Mouse (Mus musculus): ENCODE data around the gene Lmo7. TPM values are rescaled to one million over a fixed set of nuclear protein-coding genes. Genes with fewer than 3 reads are reported as not detected.

Gene Lmo7
- polyA plus RNA-seq, 1 experiment from 2014 or later: 7.1 TPM

GRCm38 (mm10) chr14:101862088-101862487 is 132.3 kb downstream of the Lmo7 start:
- H3K4me2 ChIP-seq (ENCODE audit: low read depth, severe bottlenecking): no peak overlapping the region
- H3K4me3 ChIP-seq (ENCODE audit: low read depth, low read length): no peak overlapping the region
- H3K9ac ChIP-seq (ENCODE audit: low read length): no peak overlapping the region
- H3K27ac ChIP-seq (replicated peaks; ENCODE audit: low read depth, low read length): no peak overlapping the region
- H3K9me3 ChIP-seq (ENCODE audit: control insufficient read depth, low read length): no peaks in the 10 kb centered on the region
- no peak for ATAC-seq (ENCODE audit: insufficient number of reproducible peaks, low FRiP score, low TSS enrichment, low read depth)
- no peaks in the 10 kb centered on the region for H3K36me3 ChIP-seq (ENCODE audit: control insufficient read depth, insufficient read depth, low read length)
- WGBS: 73% methylated on average over 3 of the region's 3 CpGs
- no peaks in the 10 kb centered on the region for H3K4me1 ChIP-seq (ENCODE audit: control insufficient read depth, insufficient read depth, low read length)
- H3K27me3 ChIP-seq (ENCODE audit: control insufficient read depth, insufficient read depth, low read length): no peaks in the 10 kb centered on the region
- no peak for DNase-seq (ENCODE audit: low spot score)

GRCm38 (mm10) chr14:101867071-101867733 is 137.4 kb downstream of the Lmo7 start:
- Histone ChIP-seq H3K27me3 (ENCODE audit: control insufficient read depth, insufficient read depth, low read length) (no peaks in the 10 kb centered on the region), H3K27ac (replicated peaks; ENCODE audit: low read depth, low read length) (no peak overlapping the region), H3K9me3 (ENCODE audit: control insufficient read depth, low read length) (no peaks in the 10 kb centered on the region), H3K36me3 (ENCODE audit: control insufficient read depth, insufficient read depth, low read length) (no peaks in the 10 kb centered on the region), H3K4me1 (ENCODE audit: control insufficient read depth, insufficient read depth, low read length) (no peaks in the 10 kb centered on the region), H3K9ac (ENCODE audit: low read length) (no peak overlapping the region), H3K4me2 (ENCODE audit: low read depth, severe bottlenecking) (no peak overlapping the region), H3K4me3 (ENCODE audit: low read depth, low read length) (no peak overlapping the region)
- WGBS: 77% methylated on average over 9 of the region's 10 CpGs
- ATAC-seq (ENCODE audit: insufficient number of reproducible peaks, low FRiP score, low TSS enrichment, low read depth): no peak
- no peak for DNase-seq (ENCODE audit: low spot score)

GRCm38 (mm10) chr14:101869145-101869544 is 139.4 kb downstream of the Lmo7 start:
- Histone ChIP-seq H3K4me1 (ENCODE audit: control insufficient read depth, insufficient read depth, low read length) (no peaks in the 10 kb centered on the region), H3K27me3 (ENCODE audit: control insufficient read depth, insufficient read depth, low read length) (no peaks in the 10 kb centered on the region), H3K4me2 (ENCODE audit: low read depth, severe bottlenecking) (no peak overlapping the region), H3K27ac (replicated peaks; ENCODE audit: low read depth, low read length) (no peak overlapping the region), H3K9me3 (ENCODE audit: control insufficient read depth, low read length) (no peaks in the 10 kb centered on the region), H3K9ac (ENCODE audit: low read length) (no peak overlapping the region), H3K4me3 (ENCODE audit: low read depth, low read length) (no peak overlapping the region), H3K36me3 (ENCODE audit: control insufficient read depth, insufficient read depth, low read length) (no peaks in the 10 kb centered on the region)
- DNase-seq (ENCODE audit: low spot score) (no peak), ATAC-seq (ENCODE audit: insufficient number of reproducible peaks, low FRiP score, low TSS enrichment, low read depth) (no peak)
- WGBS: 81% methylated on average over 6 of the region's 6 CpGs

- no peaks in the 10 kb centered on the region for H3K9me3 ChIP-seq (ENCODE audit: control insufficient read depth, low read length)
- no peaks in the 10 kb centered on the region for H3K27me3 ChIP-seq (ENCODE audit: control insufficient read depth, insufficient read depth, low read length)
- H3K4me2 ChIP-seq (ENCODE audit: low read depth, severe bottlenecking): no peak overlapping the region
- DNase-seq (ENCODE audit: low spot score): no peak
- no peaks in the 10 kb centered on the region for H3K36me3 ChIP-seq (ENCODE audit: control insufficient read depth, insufficient read depth, low read length)
- no peak overlapping the region for H3K27ac ChIP-seq (replicated peaks; ENCODE audit: low read depth, low read length)
- 90% methylated on average over 4 of the region's 4 CpGs for WGBS
- no peaks in the 10 kb centered on the region for H3K4me1 ChIP-seq (ENCODE audit: control insufficient read depth, insufficient read depth, low read length)
- H3K9ac ChIP-seq (ENCODE audit: low read length): no peak overlapping the region
- no peak for ATAC-seq (ENCODE audit: insufficient number of reproducible peaks, low FRiP score, low TSS enrichment, low read depth)
- no peak overlapping the region for H3K4me3 ChIP-seq (ENCODE audit: low read depth, low read length)
Measured at GRCm38 (mm10) chr14:101869661-101870060, 139.9 kb downstream of the Lmo7 start.

GRCm38 (mm10) chr14:101870171-101870902 is 140.6 kb downstream of the Lmo7 start:
- 78% methylated on average over 9 of the region's 9 CpGs for WGBS
- no peak for ATAC-seq (ENCODE audit: insufficient number of reproducible peaks, low FRiP score, low TSS enrichment, low read depth)
- no peak overlapping the region for H3K27ac ChIP-seq (replicated peaks; ENCODE audit: low read depth, low read length)

GRCm38 (mm10) chr14:101872846-101873245 is 143.1 kb downstream of the Lmo7 start:
- ATAC-seq (ENCODE audit: insufficient number of reproducible peaks, low FRiP score, low TSS enrichment, low read depth): no peak
- 59% methylated on average over 3 of the region's 3 CpGs for WGBS

More at GRCm38 (mm10) chr14:101870171-101870902, 140.6 kb downstream of the Lmo7 start:
- Histone ChIP-seq H3K36me3 (ENCODE audit: control insufficient read depth, insufficient read depth, low read length) (no peaks in the 10 kb centered on the region), H3K9me3 (ENCODE audit: control insufficient read depth, low read length) (no peaks in the 10 kb centered on the region), H3K27me3 (ENCODE audit: control insufficient read depth, insufficient read depth, low read length) (no peaks in the 10 kb centered on the region), H3K4me3 (ENCODE audit: low read depth, low read length) (no peak overlapping the region), H3K4me2 (ENCODE audit: low read depth, severe bottlenecking) (no peak overlapping the region), H3K9ac (ENCODE audit: low read length) (no peak overlapping the region), H3K4me1 (ENCODE audit: control insufficient read depth, insufficient read depth, low read length) (no peaks in the 10 kb centered on the region)
- DNase-seq (ENCODE audit: low spot score): no peak

GRCm38 (mm10) chr14:101878346-101879049 is 148.7 kb downstream of the Lmo7 start:
- no peak overlapping the region for H3K4me2 ChIP-seq (ENCODE audit: low read depth, severe bottlenecking)
- DNase-seq (ENCODE audit: low spot score): no peak
- H3K27ac ChIP-seq (replicated peaks; ENCODE audit: low read depth, low read length): no peak overlapping the region
- no peak overlapping the region for H3K9ac ChIP-seq (ENCODE audit: low read length)
- no peaks in the 10 kb centered on the region for H3K36me3 ChIP-seq (ENCODE audit: control insufficient read depth, insufficient read depth, low read length)
- 46% methylated on average over 8 of the region's 8 CpGs for WGBS
- no peak overlapping the region for H3K4me3 ChIP-seq (ENCODE audit: low read depth, low read length)
- no peaks in the 10 kb centered on the region for H3K9me3 ChIP-seq (ENCODE audit: control insufficient read depth, low read length)
- H3K4me1 ChIP-seq (ENCODE audit: control insufficient read depth, insufficient read depth, low read length): no peaks in the 10 kb centered on the region
- ATAC-seq (ENCODE audit: insufficient number of reproducible peaks, low FRiP score, low TSS enrichment, low read depth): no peak
- no peaks in the 10 kb centered on the region for H3K27me3 ChIP-seq (ENCODE audit: control insufficient read depth, insufficient read depth, low read length)

More at GRCm38 (mm10) chr14:101872846-101873245, 143.1 kb downstream of the Lmo7 start:
- H3K4me2 ChIP-seq (ENCODE audit: low read depth, severe bottlenecking): no peak overlapping the region
- no peaks in the 10 kb centered on the region for H3K4me1 ChIP-seq (ENCODE audit: control insufficient read depth, insufficient read depth, low read length)
- H3K27me3 ChIP-seq (ENCODE audit: control insufficient read depth, insufficient read depth, low read length): no peaks in the 10 kb centered on the region
- no peak overlapping the region for H3K9ac ChIP-seq (ENCODE audit: low read length)
- H3K36me3 ChIP-seq (ENCODE audit: control insufficient read depth, insufficient read depth, low read length): no peaks in the 10 kb centered on the region
- H3K4me3 ChIP-seq (ENCODE audit: low read depth, low read length): no peak overlapping the region
- no peaks in the 10 kb centered on the region for H3K9me3 ChIP-seq (ENCODE audit: control insufficient read depth, low read length)
- DNase-seq (ENCODE audit: low spot score): no peak
- H3K27ac ChIP-seq (replicated peaks; ENCODE audit: low read depth, low read length): no peak overlapping the region

GRCm38 (mm10) chr14:101879050-101879694 is 149.4 kb downstream of the Lmo7 start:
- no peak overlapping the region for H3K9ac ChIP-seq (ENCODE audit: low read length)
- H3K27ac ChIP-seq (replicated peaks; ENCODE audit: low read depth, low read length): no peak overlapping the region
- H3K36me3 ChIP-seq (ENCODE audit: control insufficient read depth, insufficient read depth, low read length): no peaks in the 10 kb centered on the region
- no peak overlapping the region for H3K4me3 ChIP-seq (ENCODE audit: low read depth, low read length)
- ATAC-seq (ENCODE audit: insufficient number of reproducible peaks, low FRiP score, low TSS enrichment, low read depth): no peak
- H3K4me2 ChIP-seq (ENCODE audit: low read depth, severe bottlenecking): no peak overlapping the region
- no peaks in the 10 kb centered on the region for H3K27me3 ChIP-seq (ENCODE audit: control insufficient read depth, insufficient read depth, low read length)
- WGBS: 35% methylated on average over 7 of the region's 7 CpGs
- H3K4me1 ChIP-seq (ENCODE audit: control insufficient read depth, insufficient read depth, low read length): no peaks in the 10 kb centered on the region
- no peak for DNase-seq (ENCODE audit: low spot score)
- no peaks in the 10 kb centered on the region for H3K9me3 ChIP-seq (ENCODE audit: control insufficient read depth, low read length)
